Mouse (Mus musculus) NIH3T3 (cell line): ENCODE data around the gene Tardbp.

Source experiments
- DNase-seq: peaks from one replicate; pipeline ENCODE4 v3.0.0-alpha.2; 2012; ENCODE audit warnings: low read depth

Tardbp gene

GRCm38 (mm10) chr4:148626623-148627185 lies at the start of gene Tardbp:
Tardbp (minus strand) TSS chr4:148627019.
- peak; percentile 97 for DNase-seq

DNA sequence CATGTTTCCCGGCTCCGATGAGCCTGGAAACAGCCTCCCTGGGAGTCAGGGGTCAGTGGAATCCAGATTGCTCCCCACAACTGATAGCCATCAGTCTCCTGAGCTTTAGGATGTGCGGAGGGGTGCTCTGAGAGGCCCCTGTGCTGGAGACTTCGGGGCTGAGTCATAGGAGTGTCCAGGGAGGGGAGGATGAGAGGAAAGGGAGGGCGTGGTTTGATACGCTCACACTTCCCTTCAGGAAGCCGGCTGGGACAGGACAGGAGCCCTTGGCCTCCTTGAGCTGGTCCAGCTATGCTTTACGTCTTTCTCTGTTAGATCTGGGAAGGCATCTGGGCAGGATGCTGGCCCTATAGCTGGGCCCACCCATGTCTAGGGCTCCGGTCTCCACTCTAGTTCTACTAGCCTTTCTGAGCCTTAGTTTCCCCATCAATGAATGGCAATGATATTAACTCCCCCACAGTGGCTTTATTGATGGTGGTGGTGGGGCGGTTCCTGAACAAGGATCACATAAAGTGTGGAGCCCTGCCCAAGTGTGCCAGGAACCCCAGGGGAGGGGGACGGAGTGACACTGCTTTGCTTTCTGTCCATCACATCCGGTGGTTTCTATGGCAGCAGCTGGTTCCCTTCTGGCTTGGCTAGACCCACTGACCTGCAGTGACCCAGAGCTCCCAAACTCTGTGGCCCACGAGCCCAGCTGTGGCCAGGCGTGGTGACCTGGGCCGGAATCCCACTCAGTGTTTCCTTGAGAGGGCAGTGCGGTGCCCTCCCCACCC lies 49.6 kb upstream of the Tardbp start:
- no peak for DNase-seq

DNA sequence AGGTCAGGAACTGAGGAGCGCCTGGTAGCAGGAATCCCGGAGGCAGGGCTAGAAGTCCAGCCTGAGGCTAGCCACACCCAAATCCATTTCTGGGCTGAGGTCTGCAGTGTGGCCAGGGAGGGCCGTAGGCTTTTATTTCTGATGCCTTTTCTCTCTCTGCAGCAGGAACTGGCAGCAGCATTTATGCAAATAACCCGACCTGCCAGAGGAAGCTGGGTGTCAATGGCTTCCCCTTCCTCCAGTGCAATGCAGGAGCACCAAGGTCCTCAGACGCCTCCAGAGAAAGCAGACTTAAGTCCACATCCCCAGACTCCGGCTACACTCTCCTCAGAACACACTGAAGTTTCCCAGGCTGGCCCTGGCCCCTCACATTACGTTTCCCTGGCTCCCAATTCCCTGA lies 48.2 kb upstream of the Tardbp start:
- DNase-seq: no peak

DNA sequence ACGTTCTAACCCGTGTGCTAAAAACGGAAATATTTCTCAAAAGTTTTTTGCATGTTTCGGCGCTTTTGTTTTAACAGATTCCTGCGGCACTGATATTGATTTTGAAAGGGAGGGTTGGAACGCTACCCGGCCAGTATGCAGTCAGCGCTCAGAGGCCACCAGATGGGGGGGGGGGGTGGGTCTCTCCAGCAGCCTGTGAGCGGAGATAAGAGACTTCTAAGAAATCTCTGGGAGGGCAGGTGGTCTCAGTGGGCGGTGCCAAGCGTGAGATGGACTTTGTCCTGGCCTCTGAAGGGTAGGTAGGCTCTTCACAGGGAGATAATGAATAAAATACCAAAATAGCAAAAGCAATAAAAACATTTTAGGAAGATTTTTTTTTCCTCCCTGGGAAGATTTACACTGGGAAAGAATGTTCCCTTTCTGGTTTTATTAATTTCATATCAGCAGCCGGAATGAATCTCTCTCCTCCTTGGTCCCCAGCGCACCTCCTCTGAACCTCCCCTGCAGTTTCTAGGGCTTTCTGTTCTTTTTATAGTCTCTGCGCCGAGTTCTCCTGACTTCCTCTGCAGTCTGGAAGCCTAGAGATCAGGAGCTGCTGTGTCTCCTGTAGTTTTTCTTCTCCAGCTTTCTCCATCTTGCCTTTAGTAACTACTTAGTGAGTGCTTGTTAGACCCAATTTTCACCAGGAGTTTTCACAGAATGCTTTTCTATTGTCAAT lies 44.6 kb upstream of the Tardbp start:
- DNase-seq: no peak

- no peak for DNase-seq
Observed at GRCm38 (mm10) chr4:148667006-148667755, 40.4 kb upstream of the Tardbp start.

GRCm38 (mm10) chr4:148664021-148664420 lies 37.2 kb upstream of the Tardbp start:
- no peak for DNase-seq

GRCm38 (mm10) chr4:148663326-148663725 lies 36.5 kb upstream of the Tardbp start:
- no peak for DNase-seq

GRCm38 (mm10) chr4:148662168-148662965 lies 35.5 kb upstream of the Tardbp start:
- peak; percentile 64 for DNase-seq

GRCm38 (mm10) chr4:148660174-148660573 lies 33.4 kb upstream of the Tardbp start:
- DNase-seq: no peak

- DNase-seq: no peak
Observed at GRCm38 (mm10) chr4:148657776-148658175, 31.0 kb upstream of the Tardbp start.

DNA sequence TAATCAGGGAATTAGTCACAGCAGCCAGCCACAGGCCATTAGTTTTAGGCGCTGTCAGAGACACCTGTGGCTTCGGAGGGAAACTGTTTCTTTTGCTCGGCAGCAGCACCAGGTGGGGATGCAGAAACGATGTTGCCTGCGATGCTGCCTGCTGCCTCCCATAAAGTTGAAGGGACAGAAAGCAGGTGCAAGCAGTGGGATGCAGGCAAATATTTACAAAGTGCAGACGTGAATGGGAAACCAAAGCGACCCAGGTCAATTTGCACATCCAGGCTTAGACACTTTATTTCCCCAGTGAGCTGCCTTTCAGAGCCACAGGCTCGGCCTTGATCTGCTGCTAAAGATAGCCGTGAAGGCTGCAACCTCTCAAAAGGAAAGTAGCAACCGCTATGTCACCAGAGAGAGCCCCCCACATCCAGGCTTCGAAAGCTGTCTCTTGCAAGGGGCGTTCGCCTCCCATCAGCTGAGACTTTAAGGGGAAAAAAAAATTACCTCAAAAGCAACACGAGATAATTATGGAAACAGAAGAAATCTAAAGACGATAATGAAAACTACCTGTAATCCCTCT lies 30.0 kb upstream of the Tardbp start:
- DNase-seq: no peak

DNA sequence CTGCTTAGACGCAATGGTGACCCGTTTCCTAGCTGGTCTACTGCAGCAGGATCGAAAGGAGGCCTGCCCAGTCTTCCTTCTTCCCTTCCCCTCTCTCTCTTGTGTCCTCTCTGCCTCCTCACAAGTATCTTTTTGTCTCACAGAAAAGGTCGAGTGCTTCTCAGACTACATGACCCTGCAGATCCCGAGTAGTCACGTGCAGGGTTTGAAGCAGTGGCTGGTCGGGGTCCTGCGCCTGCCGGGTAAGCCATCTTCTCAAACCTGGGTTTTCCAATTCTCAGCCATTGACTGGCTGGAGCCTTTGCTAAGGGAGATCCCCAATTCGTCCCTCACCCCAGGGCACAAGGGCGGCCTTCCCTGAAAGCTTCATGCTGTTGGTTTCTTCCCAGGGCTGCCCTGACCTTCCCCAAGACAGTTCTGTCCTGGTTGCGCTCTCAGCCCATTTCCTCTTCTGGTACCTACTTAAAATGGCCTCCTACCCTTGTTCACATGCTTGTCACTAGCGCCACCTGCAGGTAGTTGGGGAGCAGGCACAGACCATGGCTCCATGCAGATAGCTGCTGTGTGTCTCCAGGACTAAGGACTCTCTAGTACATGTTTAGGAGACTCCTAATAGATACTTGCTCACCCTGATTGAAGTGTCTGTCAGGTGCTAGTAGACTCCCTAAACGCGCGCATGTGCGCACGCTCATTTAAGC lies 28.0 kb upstream of the Tardbp start:
- peak; percentile 64 for DNase-seq

DNA sequence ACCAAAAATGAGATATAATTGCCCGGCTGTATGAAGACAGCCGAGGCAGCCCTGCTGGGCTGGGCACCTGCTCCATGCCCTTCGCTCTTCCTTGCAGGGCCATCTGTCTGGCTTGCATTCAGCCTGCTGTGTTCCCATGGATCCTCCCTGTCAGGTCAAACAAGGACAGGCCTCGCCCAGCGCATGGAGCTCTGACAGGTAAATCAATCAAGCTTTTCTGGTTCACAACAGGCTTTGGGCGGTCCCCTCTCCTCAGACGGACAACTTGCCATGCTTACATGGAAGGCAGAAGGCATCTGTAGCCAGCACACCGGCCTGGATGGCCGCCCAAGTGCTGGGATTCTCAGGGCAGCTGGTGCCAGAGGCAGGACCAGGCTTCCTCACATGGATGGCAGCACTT lies 24.2 kb upstream of the Tardbp start:
- DNase-seq: no peak

- no peak for DNase-seq
Observed at GRCm38 (mm10) chr4:148649309-148649708, 22.5 kb upstream of the Tardbp start.

- peak; percentile 94 for DNase-seq
Observed at GRCm38 (mm10) chr4:148646616-148647015, 19.8 kb upstream of the Tardbp start.

DNA sequence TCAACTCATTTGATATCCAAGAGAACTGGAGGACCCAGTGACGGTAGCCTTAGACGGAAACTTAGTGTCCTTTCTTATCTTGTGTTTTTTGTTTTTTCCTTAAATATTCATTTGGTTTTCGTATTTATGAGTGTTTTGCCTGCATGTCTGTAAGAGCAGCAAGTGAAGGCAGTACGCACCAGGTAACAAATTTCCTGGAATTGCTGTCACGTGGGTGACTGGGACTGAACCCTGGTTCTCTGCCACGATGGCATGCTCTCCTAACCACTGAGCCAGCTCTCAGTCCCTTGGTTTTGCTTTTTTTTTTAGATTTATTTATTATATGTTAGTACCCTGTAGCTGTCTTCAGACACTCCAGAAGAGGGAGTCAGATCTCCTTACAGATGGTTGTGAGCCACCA lies 18.1 kb upstream of the Tardbp start:
- no peak for DNase-seq

- peak; percentile 64 for DNase-seq
Observed at GRCm38 (mm10) chr4:148644157-148644511, 17.3 kb upstream of the Tardbp start.

DNA sequence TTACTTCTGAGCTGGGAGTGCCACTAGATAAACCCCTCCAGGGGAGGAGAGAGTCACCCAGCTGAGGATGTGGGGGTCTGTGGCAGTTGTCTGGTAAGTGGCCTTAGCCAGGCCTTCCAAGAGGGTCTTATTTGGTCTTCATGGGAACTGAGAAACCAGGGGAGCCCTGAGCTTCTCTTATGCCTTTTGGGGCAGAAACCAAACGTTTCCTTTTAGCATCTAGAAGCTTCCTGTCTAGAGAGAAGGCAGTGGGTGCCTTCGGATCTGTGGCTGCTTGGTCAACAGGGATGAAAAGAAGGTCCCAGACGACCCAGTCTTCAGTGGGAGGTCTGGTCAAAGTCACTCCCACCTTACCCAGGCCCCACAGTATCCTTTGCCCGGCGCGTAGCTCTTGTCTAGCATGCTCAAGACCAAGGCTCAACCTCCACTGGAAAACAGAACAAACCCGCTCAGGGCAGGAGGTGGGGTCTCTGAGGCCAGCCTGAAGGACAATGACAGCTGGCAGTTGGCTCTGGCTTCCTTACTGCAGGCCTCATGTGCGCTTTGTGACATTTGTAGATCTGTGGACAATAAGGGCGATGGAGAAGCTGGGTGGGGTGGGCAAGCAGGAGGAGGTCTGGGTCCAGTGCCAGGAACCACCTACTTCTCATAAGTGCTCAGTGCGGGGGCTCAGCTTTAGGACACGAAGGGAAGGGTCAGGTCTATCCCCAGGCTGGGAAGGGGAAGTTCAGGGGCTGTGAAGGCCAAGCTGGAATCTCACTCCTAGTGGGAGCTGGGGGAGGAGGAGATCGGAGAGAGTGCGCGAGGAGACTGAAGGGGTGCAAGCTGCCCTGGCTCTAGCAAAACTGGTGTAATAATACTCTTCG lies 16.7 kb upstream of the Tardbp start, which contains the start of gene Gm572:
TSS of gene Gm572 (plus strand) at position 27 of the 866 bp plus-strand sequence.
- DNase-seq: no peak

DNA sequence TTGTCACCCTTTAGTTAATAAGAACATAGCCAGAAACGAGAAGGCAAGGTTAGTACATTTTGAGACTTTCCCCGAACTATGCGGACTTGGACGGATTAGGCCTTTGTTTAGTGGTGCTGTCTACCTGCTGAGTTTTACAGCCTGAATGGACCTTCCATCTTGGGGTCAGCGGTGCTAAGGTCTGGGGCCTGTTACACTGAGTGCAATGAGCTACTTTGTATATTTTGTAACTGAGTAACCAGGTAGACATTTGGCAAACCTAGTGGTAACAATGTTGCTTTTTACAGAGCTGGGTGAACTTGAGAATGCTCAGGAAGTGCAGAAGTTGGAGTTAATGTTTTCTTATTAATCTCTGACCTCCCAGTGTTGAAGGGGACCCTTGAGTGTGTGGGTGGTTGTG lies 14.3 kb upstream of the Tardbp start:
- DNase-seq: no peak

DNA sequence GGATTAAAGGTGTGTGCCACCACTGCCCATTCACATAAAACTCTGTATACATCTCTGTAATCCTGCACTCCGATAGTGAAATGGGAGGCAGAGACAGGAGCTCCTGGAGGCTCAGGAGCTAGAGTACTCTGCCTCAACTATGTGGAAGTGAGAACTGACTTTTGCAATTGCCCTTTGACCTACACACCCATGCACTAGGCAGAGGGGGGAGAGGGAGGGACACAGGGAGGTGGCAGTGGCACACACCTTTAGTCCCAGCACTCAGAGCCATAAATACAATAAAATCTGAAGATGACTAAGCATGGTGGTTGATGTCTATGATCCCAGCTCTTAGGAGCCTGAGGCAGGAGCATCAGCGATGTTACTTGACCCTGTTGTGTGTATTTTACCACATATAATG lies 12.6 kb upstream of the Tardbp start:
- no peak for DNase-seq
